Mouse (Mus musculus): ENCODE data around the gene Sec16a. TPM values are rescaled to one million over a fixed set of nuclear protein-coding genes. Genes with fewer than 3 reads are reported as not detected.

The Sec16a gene
- polyA plus RNA-seq, 2 experiments = 47.1 to 62.5 TPM

GRCm38 (mm10) chr2:26441261-26441660 lies 3.8 kb downstream of the Sec16a start:
- 91% methylated on average over 4 of the region's 4 CpGs for WGBS
- DNase-seq (ENCODE audit: low spot score) = no peak

GRCm38 (mm10) chr2:26439671-26440070 lies 5.3 kb downstream of the Sec16a start:
- no peak overlapping the region for H3K9ac ChIP-seq (ENCODE audit: low read depth, low read length, severe bottlenecking)
- no peak overlapping the region for H3K4me3 ChIP-seq (replicated peaks; ENCODE audit: low read length)
- TF ChIP-seq POLR2A (IDR thresholded peaks at IDR 0.05; ENCODE audit: borderline replicate concordance, extremely low read depth, insufficient read depth, insufficient read length) = no peak
- H3K36me3 ChIP-seq (ENCODE audit: control insufficient read depth, insufficient read depth, low read length) = peaks cover 60% of the 10 kb centered on the region
- WGBS = 92% methylated on average over 6 of the region's 6 CpGs
- DNase-seq (ENCODE audit: low spot score) (no peak), ATAC-seq (ENCODE audit: low FRiP score, low read depth) (no peak)
- no peak overlapping the region for H3K4me2 ChIP-seq (replicated peaks; ENCODE audit: low read depth, low read length, severe bottlenecking)
- H3K27ac ChIP-seq (replicated peaks; ENCODE audit: low read depth, low read length) = no peak overlapping the region
- peaks cover 13% of the 10 kb centered on the region for H3K4me1 ChIP-seq (ENCODE audit: control insufficient read depth, insufficient read depth, low read length)
- H3K9me3 ChIP-seq (ENCODE audit: control insufficient read depth, low read length) = no peaks in the 10 kb centered on the region
- no peaks in the 10 kb centered on the region for H3K27me3 ChIP-seq (ENCODE audit: control insufficient read depth, insufficient read depth, low read length)

More at GRCm38 (mm10) chr2:26441261-26441660, 3.8 kb downstream of the Sec16a start:
- H3K27me3 ChIP-seq (ENCODE audit: control insufficient read depth, insufficient read depth, low read length) = no peaks in the 10 kb centered on the region
- no peaks in the 10 kb centered on the region for H3K9me3 ChIP-seq (ENCODE audit: control insufficient read depth, low read length)
- H3K4me3 ChIP-seq (replicated peaks; ENCODE audit: low read length) = no peak overlapping the region
- H3K4me2 ChIP-seq (replicated peaks; ENCODE audit: low read depth, low read length, severe bottlenecking) = no peak overlapping the region
- no peak for TF ChIP-seq POLR2A (IDR thresholded peaks at IDR 0.05; ENCODE audit: borderline replicate concordance, extremely low read depth, insufficient read depth, insufficient read length)
- H3K27ac ChIP-seq (replicated peaks; ENCODE audit: low read depth, low read length) = no peak overlapping the region
- H3K4me1 ChIP-seq (ENCODE audit: control insufficient read depth, insufficient read depth, low read length) = peaks cover 13% of the 10 kb centered on the region
- H3K9ac ChIP-seq (ENCODE audit: low read depth, low read length, severe bottlenecking) = no peak overlapping the region
- ATAC-seq (ENCODE audit: low FRiP score, low read depth) = no peak
- peaks cover 44% of the 10 kb centered on the region for H3K36me3 ChIP-seq (ENCODE audit: control insufficient read depth, insufficient read depth, low read length)

GRCm38 (mm10) chr2:26438373-26438772 lies 6.6 kb downstream of the Sec16a start:
- ATAC-seq (ENCODE audit: low FRiP score, low read depth) (0 out of 2 replicates have a peak, but pooled peaks have one; percentile 20), DNase-seq (ENCODE audit: low spot score) (peak; percentile 15)
- peaks cover 73% of the 10 kb centered on the region for H3K36me3 ChIP-seq (ENCODE audit: control insufficient read depth, insufficient read depth, low read length)
- H3K9ac ChIP-seq (ENCODE audit: low read depth, low read length, severe bottlenecking) = 0 out of 2 replicates have a peak overlapping the region, but pooled peaks have one; percentile 28
- H3K27me3 ChIP-seq (ENCODE audit: control insufficient read depth, insufficient read depth, low read length) = no peaks in the 10 kb centered on the region
- 90% methylated on average over 7 of the region's 7 CpGs for WGBS
- TF ChIP-seq POLR2A (IDR thresholded peaks at IDR 0.05; ENCODE audit: borderline replicate concordance, extremely low read depth, insufficient read depth, insufficient read length) = no peak
- no peak overlapping the region for H3K27ac ChIP-seq (replicated peaks; ENCODE audit: low read depth, low read length)
- no peak overlapping the region for H3K4me2 ChIP-seq (replicated peaks; ENCODE audit: low read depth, low read length, severe bottlenecking)
- H3K4me3 ChIP-seq (replicated peaks; ENCODE audit: low read length) = no peak overlapping the region
- no peaks in the 10 kb centered on the region for H3K9me3 ChIP-seq (ENCODE audit: control insufficient read depth, low read length)
- peaks cover 5% of the 10 kb centered on the region for H3K4me1 ChIP-seq (ENCODE audit: control insufficient read depth, insufficient read depth, low read length)

DNA sequence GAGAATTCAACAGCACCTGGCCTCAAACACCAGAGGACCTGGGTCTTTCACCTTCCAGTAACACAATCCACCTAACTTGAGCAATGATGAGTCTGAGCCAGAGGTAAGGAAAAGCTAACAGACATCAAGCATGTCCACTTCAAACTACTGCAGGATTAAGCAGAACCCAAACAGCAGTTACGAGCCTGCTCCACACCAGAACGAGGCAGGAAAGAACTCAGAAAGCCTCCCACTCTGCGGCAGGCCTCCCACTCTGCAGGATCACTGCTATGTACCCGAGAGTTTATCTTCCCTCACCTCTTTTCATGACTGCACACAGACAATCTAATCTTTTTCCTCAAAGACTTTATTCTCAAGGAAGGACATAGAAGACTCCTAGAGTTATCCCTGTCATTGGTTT lies 7.8 kb downstream of the Sec16a start:
- Histone ChIP-seq H3K9ac (ENCODE audit: low read depth, low read length, severe bottlenecking) (no peak overlapping the region), H3K4me2 (replicated peaks; ENCODE audit: low read depth, low read length, severe bottlenecking) (no peak overlapping the region)

DNA sequence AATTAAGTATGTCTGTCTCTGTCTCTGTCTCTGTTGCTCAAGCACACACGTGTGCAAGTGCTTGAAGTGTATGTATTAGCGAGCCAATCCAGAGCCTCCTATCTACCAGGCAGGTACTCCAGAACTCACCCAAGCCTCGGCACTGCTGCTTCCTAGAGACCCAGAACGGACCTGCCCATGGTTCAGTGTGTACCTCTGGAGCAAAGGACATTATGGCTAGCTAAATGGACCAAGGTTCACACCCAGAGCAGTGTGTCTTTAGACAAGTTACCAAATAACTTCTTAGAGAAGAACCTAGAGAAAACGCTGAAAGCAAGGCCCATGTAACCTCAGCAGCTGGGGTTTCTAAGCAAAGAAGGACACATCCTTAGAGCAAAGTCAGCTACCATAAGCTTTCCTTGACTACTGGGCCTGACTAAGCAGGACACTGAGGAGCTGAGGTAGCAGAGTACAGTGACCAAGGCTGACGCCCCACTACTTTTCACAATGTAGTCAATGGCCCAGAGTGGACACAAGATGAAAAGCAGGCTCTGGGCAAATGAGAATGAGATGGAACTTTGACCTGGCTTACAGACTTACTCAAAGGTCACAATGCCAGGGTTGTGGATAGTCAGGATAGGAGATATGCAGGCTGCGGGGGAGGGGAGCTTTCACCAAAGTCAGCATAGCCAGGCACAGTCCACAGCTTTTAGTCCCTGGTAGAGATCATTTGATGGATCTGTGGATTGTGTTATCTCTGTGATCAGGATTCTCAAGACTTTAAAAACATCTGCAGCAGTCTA lies 10.0 kb downstream of the Sec16a start:
- Histone ChIP-seq H3K4me2 (replicated peaks; ENCODE audit: low read depth, low read length, severe bottlenecking) (no peak overlapping the region), H3K4me3 (replicated peaks; ENCODE audit: low read length) (no peak overlapping the region), H3K27me3 (ENCODE audit: control insufficient read depth, insufficient read depth, low read length) (no peaks in the 10 kb centered on the region), H3K4me1 (ENCODE audit: control insufficient read depth, insufficient read depth, low read length) (no peaks in the 10 kb centered on the region), H3K36me3 (ENCODE audit: control insufficient read depth, insufficient read depth, low read length) (peaks cover 87% of the 10 kb centered on the region), H3K9me3 (ENCODE audit: control insufficient read depth, low read length) (no peaks in the 10 kb centered on the region), H3K27ac (replicated peaks; ENCODE audit: low read depth, low read length) (no peak overlapping the region), H3K9ac (ENCODE audit: low read depth, low read length, severe bottlenecking) (no peak overlapping the region)
- no peak for TF ChIP-seq POLR2A (IDR thresholded peaks at IDR 0.05; ENCODE audit: borderline replicate concordance, extremely low read depth, insufficient read depth, insufficient read length)
- ATAC-seq (ENCODE audit: low FRiP score, low read depth) = no peak
- no peak for DNase-seq (ENCODE audit: low spot score)
- WGBS = 90% methylated on average over 7 of the region's 7 CpGs

More for the DNA sequence above, 7.8 kb downstream of the Sec16a start:
- Histone ChIP-seq H3K9me3 (ENCODE audit: control insufficient read depth, low read length) (no peaks in the 10 kb centered on the region), H3K27ac (replicated peaks; ENCODE audit: low read depth, low read length) (no peak overlapping the region), H3K4me3 (replicated peaks; ENCODE audit: low read length) (no peak overlapping the region), H3K36me3 (ENCODE audit: control insufficient read depth, insufficient read depth, low read length) (peaks cover 85% of the 10 kb centered on the region), H3K27me3 (ENCODE audit: control insufficient read depth, insufficient read depth, low read length) (no peaks in the 10 kb centered on the region), H3K4me1 (ENCODE audit: control insufficient read depth, insufficient read depth, low read length) (no peaks in the 10 kb centered on the region)
- 69% methylated on average over 4 of the region's 4 CpGs for WGBS
- DNase-seq (ENCODE audit: low spot score) (no peak), ATAC-seq (ENCODE audit: low FRiP score, low read depth) (no peak)
- TF ChIP-seq POLR2A (IDR thresholded peaks at IDR 0.05; ENCODE audit: borderline replicate concordance, extremely low read depth, insufficient read depth, insufficient read length) = no peak

Data from limb, embryonic 14.5 days (tissue).